Mouse (Mus musculus) stomach, postnatal 0 days (tissue): ENCODE measurements around the gene Cct5.

Experiments
- CTCF ChIP-seq: IDR thresholded peaks from 2 replicates; pipeline ENCODE4 v1.5.1; 2016; ENCODE audit warnings: antibody characterized with exemption, low read depth, mild to moderate bottlenecking, moderate library complexity
- EP300 ChIP-seq: optimal IDR thresholded peaks from 2 replicates; pipeline ENCODE3; 2016; ENCODE audit warnings: antibody characterized with exemption

DNA sequence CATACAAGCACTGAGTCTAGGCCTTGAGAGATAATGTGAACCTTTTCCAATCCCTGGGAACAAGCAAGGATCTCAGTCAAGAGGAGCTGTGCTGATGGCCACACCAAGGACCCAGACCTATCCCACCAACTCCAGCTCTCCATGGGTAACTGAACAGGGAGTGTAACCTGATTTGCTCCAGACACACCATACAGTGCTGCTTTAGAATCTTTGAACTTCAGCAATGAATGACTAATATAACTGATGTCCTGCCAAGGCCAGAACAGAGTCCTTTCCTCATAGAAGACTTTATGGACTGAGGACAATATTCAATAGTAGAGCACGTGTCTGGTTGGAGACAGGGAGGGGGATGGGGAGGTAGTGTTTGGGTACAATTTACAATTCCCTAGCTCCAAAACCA is 56.5 kb downstream of the Cct5 start:
- TF ChIP-seq CTCF (no peak), EP300 (no peak)
